Mouse (Mus musculus) heart, embryonic 15.5 days (tissue): ENCODE results near the gene Selenon. TPM values are rescaled to one million over a fixed set of nuclear protein-coding genes. Genes with fewer than 3 reads are reported as not detected.
"Not testable (repeated sequence)": the region's sequence is repeated elsewhere in the genome, so short reads cannot be mapped to it uniquely, and the experiment has no call there.

ENCODE experiments used
- ATAC-seq: fragments of 200-750 bp; cut with Nextera tagmentation; replicated peaks from 2 replicates; pipeline ENCODE4 v1.8.0; 2017; ENCODE audit warnings: low read depth, moderate TSS enrichment; ENCODE audit not compliant: insufficient number of reproducible peaks, insufficient read depth, low FRiP score
- H3K27ac ChIP-seq: fragments of 300-500 bp; sonication (generic); 2 replicates; pipeline ENCODE4 v1.5.1; 2015; ENCODE audit warnings: mild to moderate bottlenecking, inconsistent platforms
- H3K27me3 ChIP-seq: fragments of 300-500 bp; sonication (generic); 2 replicates; pipeline ENCODE4 v1.6.1; 2015; ENCODE audit warnings: inconsistent platforms
- H3K36me3 ChIP-seq: fragments of 300-500 bp; sonication (generic); 2 replicates; pipeline ENCODE4 v1.6.1; 2015; ENCODE audit warnings: mild to moderate bottlenecking, inconsistent platforms
- H3K4me1 ChIP-seq: fragments of 300-500 bp; sonication (generic); replicated peaks from 2 replicates; pipeline ENCODE4 v1.6.1; 2015; ENCODE audit warnings: inconsistent platforms
- H3K4me2 ChIP-seq: fragments of 300-500 bp; sonication (generic); 2 replicates; pipeline ENCODE4 v1.6.1; 2015; ENCODE audit warnings: inconsistent platforms, mild to moderate bottlenecking, moderate library complexity
- H3K4me3 ChIP-seq: fragments of 300-500 bp; sonication (generic); 2 replicates; pipeline ENCODE4 v1.5.1; 2015; ENCODE audit warnings: mild to moderate bottlenecking, inconsistent platforms
- H3K9ac ChIP-seq: fragments of 300-500 bp; sonication (generic); 2 replicates; pipeline ENCODE4 v1.6.1; 2015; ENCODE audit warnings: mild to moderate bottlenecking, inconsistent platforms
- H3K9me3 ChIP-seq: fragments of 300-500 bp; sonication (generic); replicated peaks from 2 replicates; pipeline ENCODE4 v1.6.1; 2016; ENCODE audit warnings: inconsistent platforms
- WGBS: fragments of 180-500 bp; shearing (Covaris S2); methylation state at CpG from one replicate; pipeline ENCODE4 v1.1.7; 2015; ENCODE audit warnings: mixed read lengths; 5-methylcytosine and 5-hydroxymethylcytosine counted together
- polyA plus RNA-seq: library from polyadenylated mRNA; unstranded; fragments of >200 nt; fragmentation: Nextera tagmentation; extraction: Ambion mirVana; gene quantifications from 2 replicates; pipeline ENCODE4 v1.2.1, GENCODE M21; 2015

Gene Selenon
- polyA plus RNA-seq, 1 experiment from 2014 or later = 30.8 TPM

- Histone ChIP-seq H3K4me3 (no peak overlapping the region), H3K4me1 (no peaks in the 10 kb centered on the region; the same call in 1 of the 2 replicates), H3K36me3 (no peaks in the 10 kb centered on the region), H3K27ac (no peak overlapping the region), H3K9me3 (no peaks in the 10 kb centered on the region), H3K9ac (no peak overlapping the region), H3K27me3 (no peaks in the 10 kb centered on the region), H3K4me2 (no peak overlapping the region)
- 69% methylated on average over 4 of the region's 4 CpGs for WGBS
- no peak for ATAC-seq
Measured at GRCm38 (mm10) chr4:134503686-134504357, 48.1 kb downstream of the Selenon start.

- no peak overlapping the region for H3K27ac ChIP-seq
- ATAC-seq = no peak
- WGBS = 88% methylated on average over 6 of the region's 6 CpGs
Measured at GRCm38 (mm10) chr4:134501095-134501494, 50.9 kb downstream of the Selenon start.

GRCm38 (mm10) chr4:134498983-134499382, 53.0 kb downstream of the Selenon start:
- not testable (repeated sequence) for H3K27ac ChIP-seq

More at GRCm38 (mm10) chr4:134501095-134501494, 50.9 kb downstream of the Selenon start:
- Histone ChIP-seq H3K4me3 (no peak overlapping the region), H3K36me3 (no peaks in the 10 kb centered on the region), H3K4me2 (no peak overlapping the region), H3K4me1 (peaks cover 27% of the 10 kb centered on the region), H3K27me3 (no peaks in the 10 kb centered on the region), H3K9ac (no peak overlapping the region), H3K9me3 (no peaks in the 10 kb centered on the region)

GRCm38 (mm10) chr4:134497986-134498731, 53.8 kb downstream of the Selenon start:
- H3K27ac ChIP-seq = peak overlapping the region; percentile 11
- H3K9me3 ChIP-seq = no peaks in the 10 kb centered on the region
- H3K4me1 ChIP-seq = peaks cover 46% of the 10 kb centered on the region
- peak overlapping the region; percentile 96 for H3K4me2 ChIP-seq
- WGBS = 63% methylated on average over 12 of the region's 12 CpGs
- no peaks in the 10 kb centered on the region for H3K27me3 ChIP-seq
- ATAC-seq = no peak
- no peaks in the 10 kb centered on the region for H3K36me3 ChIP-seq
- H3K4me3 ChIP-seq = no peak overlapping the region
- no peak overlapping the region for H3K9ac ChIP-seq

More at GRCm38 (mm10) chr4:134498983-134499382, 53.0 kb downstream of the Selenon start:
- 79% methylated on average over 6 of the region's 6 CpGs for WGBS
- H3K36me3 ChIP-seq, H3K27me3 ChIP-seq, ATAC-seq, H3K9ac ChIP-seq, H3K4me2 ChIP-seq, H3K9me3 ChIP-seq, H3K4me3 ChIP-seq: not testable (repeated sequence)
- H3K4me1 ChIP-seq = peaks cover 46% of the 10 kb centered on the region

- 0 out of 2 replicates have a peak, but pooled peaks have one; percentile 11 for ATAC-seq
- 4% methylated on average over 6 of the region's 6 CpGs for WGBS
- no peaks in the 10 kb centered on the region for H3K27me3 ChIP-seq
Measured at GRCm38 (mm10) chr4:134497223-134497622, 54.7 kb downstream of the Selenon start.

GRCm38 (mm10) chr4:134496595-134497210, 55.3 kb downstream of the Selenon start, which contains the start of gene Paqr7:
Gene Paqr7, plus strand, starts transcription at chr4:134496697.
- Histone ChIP-seq H3K9me3 (no peaks in the 10 kb centered on the region), H3K4me3 (peak within 1 kb of the TSS; percentile 66), H3K27me3 (no peaks in the 10 kb centered on the region), H3K27ac (peak within 1 kb of the TSS; percentile 93), H3K4me1 (peaks cover 46% of the 10 kb centered on the region), H3K9ac (peak within 1 kb of the TSS; percentile 68), H3K4me2 (peak within 1 kb of the TSS; percentile 96), H3K36me3 (no peaks in the 10 kb centered on the region)
- ATAC-seq = peak; percentile 71
- 2% methylated on average over 35 of the region's 35 CpGs for whole genome bisulfite sequencing

More at GRCm38 (mm10) chr4:134497223-134497622, 54.7 kb downstream of the Selenon start:
- Histone ChIP-seq H3K9ac (peak overlapping the region; percentile 68), H3K4me1 (peaks cover 46% of the 10 kb centered on the region), H3K36me3 (no peaks in the 10 kb centered on the region), H3K27ac (peak overlapping the region; percentile 93), H3K4me2 (peak overlapping the region; percentile 96), H3K9me3 (no peaks in the 10 kb centered on the region), H3K4me3 (peak overlapping the region; percentile 66)

GRCm38 (mm10) chr4:134495546-134495923, 56.4 kb downstream of the Selenon start:
- Histone ChIP-seq H3K27ac (peak overlapping the region; percentile 93), H3K9ac (no peak overlapping the region), H3K4me1 (peaks cover 46% of the 10 kb centered on the region), H3K36me3 (no peaks in the 10 kb centered on the region), H3K9me3 (no peaks in the 10 kb centered on the region), H3K27me3 (no peaks in the 10 kb centered on the region), H3K4me3 (no peak overlapping the region), H3K4me2 (no peak overlapping the region)
- 59% methylated on average over 5 of the region's 5 CpGs for WGBS
- no peak for ATAC-seq

- Histone ChIP-seq H3K4me1 (peaks cover 46% of the 10 kb centered on the region), H3K4me3 (no peak overlapping the region), H3K36me3 (no peaks in the 10 kb centered on the region), H3K9ac (no peak overlapping the region), H3K9me3 (no peaks in the 10 kb centered on the region), H3K27ac (peak overlapping the region; percentile 93), H3K27me3 (no peaks in the 10 kb centered on the region), H3K4me2 (no peak overlapping the region)
- WGBS = 47% methylated on average over 16 of the region's 16 CpGs
- no peak; the same call in 1 of the 2 replicates for ATAC-seq
Measured at GRCm38 (mm10) chr4:134494780-134495545, 57.0 kb downstream of the Selenon start.

- H3K4me2 ChIP-seq, H3K27me3 ChIP-seq, H3K36me3 ChIP-seq, H3K9me3 ChIP-seq, H3K9ac ChIP-seq, H3K4me3 ChIP-seq, H3K27ac ChIP-seq, ATAC-seq: not testable (repeated sequence)
- WGBS = 95% methylated on average over 6 of the region's 6 CpGs
- peaks cover 46% of the 10 kb centered on the region for H3K4me1 ChIP-seq
Measured at GRCm38 (mm10) chr4:134494161-134494560, 57.8 kb downstream of the Selenon start.

- H3K36me3 ChIP-seq = no peaks in the 10 kb centered on the region
- H3K4me2 ChIP-seq = no peak overlapping the region
- no peak for ATAC-seq
- H3K9me3 ChIP-seq = no peaks in the 10 kb centered on the region
- no peak overlapping the region for H3K27ac ChIP-seq
- H3K4me1 ChIP-seq = peaks cover 25% of the 10 kb centered on the region
- WGBS = 62% methylated on average over 6 of the region's 6 CpGs
- H3K27me3 ChIP-seq = no peaks in the 10 kb centered on the region
- H3K9ac ChIP-seq = no peak overlapping the region
- H3K4me3 ChIP-seq = no peak overlapping the region
Measured at GRCm38 (mm10) chr4:134491716-134492115, 60.2 kb downstream of the Selenon start.
